Mouse (Mus musculus) ES-E14 (cell line): ENCODE measurements at regions not wholly inside any gene's neighbourhood (a gene's known extent, or its start where the extent isn't known, plus 50 kb on each side); places are given as distances from the start of the nearest gene placed in this dataset.

Experiments used
- CHD2 ChIP-seq: IDR thresholded peaks from 2 replicates; pipeline ENCODE4 v1.6.1; 2014; ENCODE audit warnings: mild to moderate bottlenecking, low read depth, low read length, inconsistent platforms
- HCFC1 ChIP-seq: IDR thresholded peaks from 2 replicates; pipeline ENCODE4 v1.6.1; 2012; ENCODE audit warnings: low read length, inconsistent platforms, borderline replicate concordance; ENCODE audit not compliant: insufficient read depth
- MAFK ChIP-seq: IDR thresholded peaks from 2 replicates; pipeline ENCODE4 v1.6.1; 2014; ENCODE audit warnings: mild to moderate bottlenecking, low read depth, low read length, inconsistent platforms; ENCODE audit not compliant: insufficient read depth
- ZC3H11A ChIP-seq: IDR thresholded peaks from 2 replicates; pipeline ENCODE4 v1.6.1; 2012; ENCODE audit warnings: low read depth, mild to moderate bottlenecking, inconsistent platforms, low read length, borderline replicate concordance
- ZNF384 ChIP-seq: IDR thresholded peaks from 2 replicates; pipeline ENCODE4 v1.6.1; 2012; ENCODE audit warnings: low read depth, low read length, inconsistent platforms

- TF ChIP-seq ZNF384 = no peak
- no peak for TF ChIP-seq HCFC1
- no peak for TF ChIP-seq CHD2
- TF ChIP-seq ZC3H11A = no peak
- no peak for TF ChIP-seq MAFK
Measured at GRCm38 (mm10) chr4:47870638-47871019, 174.3 kb upstream of the Nr4a3 start.
